Comparison of ENCODE assay signal across 35 mouse cellular contexts in the genomic region with DNA sequence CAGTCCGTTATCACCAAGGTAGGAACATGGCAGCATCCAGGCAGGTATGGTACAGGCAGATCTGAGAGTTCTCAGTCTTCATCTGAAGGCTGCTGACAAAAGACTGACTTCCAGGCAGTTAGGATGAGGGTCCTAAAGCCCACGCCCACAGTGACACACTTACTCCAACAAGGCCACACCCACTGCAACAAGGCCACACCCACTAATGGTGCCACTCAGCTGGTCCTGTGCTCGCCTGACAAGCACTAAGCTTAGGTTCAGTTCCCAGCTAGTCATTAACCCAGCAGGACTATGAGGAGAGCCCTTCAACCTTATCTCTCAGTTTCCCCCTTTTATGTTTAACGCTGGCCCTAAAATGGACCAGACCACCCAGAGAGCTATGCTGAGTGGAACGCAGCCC. TPM values are rescaled to one million over a fixed set of nuclear protein-coding genes. Genes with fewer than 3 reads are reported as not detected.
DNase-seq lines count a peak whose midpoint lies in the region; ATAC-seq lines count a peak whose summit lies in the region.
"Had no signal": no experiment of that assay in that cellular context is flagged by ENCODE, and none has a peak within 500 bp of the region (broad histone marks: within the 10 kb centered on the region; RNA-seq: fewer than 3 reads in every experiment).

No protein-coding gene starts in this region.

- no peaks in the 10 kb centered on the region for H3K27me3 ChIP-seq in kidney, embryonic 14.5 days (ENCODE audit: control insufficient read depth, insufficient read depth, low read length)
- H3K27me3 ChIP-seq in kidney, embryonic 15.5 days, result no peaks in the 10 kb centered on the region
- no peaks in the 10 kb centered on the region for H3K27me3 ChIP-seq in liver, embryonic 16.5 days (ENCODE audit: control insufficient read depth, insufficient read depth, low read depth, low read length)
- H3K27me3 ChIP-seq: embryonic facial prominence, embryonic 13.5 days; forebrain, embryonic 15.5 days; heart, embryonic 15.5 days; megakaryocyte, embryonic 14.5 days; midbrain, embryonic 12.5 days; neural tube, embryonic 13.5 days had no signal

- H3K27ac ChIP-seq in kidney, embryonic 14.5 days (ENCODE audit: low read depth, low read length), result no peak overlapping the region
- H3K27ac ChIP-seq in kidney, embryonic 15.5 days, result no peak overlapping the region
- no peak overlapping the region for H3K27ac ChIP-seq in liver, embryonic 16.5 days (ENCODE audit: low read length)
- H3K27ac ChIP-seq: embryonic facial prominence, embryonic 13.5 days; forebrain, embryonic 10.5 days; forebrain, embryonic 15.5 days; heart, embryonic 10.5 days; heart, embryonic 15.5 days; layer of hippocampus, adult 2 months; midbrain, embryonic 12.5 days; neural tube, embryonic 13.5 days had no signal

- no peak overlapping the region for H3K4me2 ChIP-seq in kidney, embryonic 14.5 days (replicated peaks; ENCODE audit: low read depth, low read length)
- no peak overlapping the region for H3K4me2 ChIP-seq in kidney, embryonic 15.5 days
- H3K4me2 ChIP-seq in liver, embryonic 16.5 days (ENCODE audit: low read depth, low read length), result no peak overlapping the region
- H3K4me2 ChIP-seq: embryonic facial prominence, embryonic 13.5 days; forebrain, embryonic 15.5 days; heart, embryonic 15.5 days; midbrain, embryonic 12.5 days; neural tube, embryonic 13.5 days had no signal

- 73% methylated on average over 5 of the region's 5 CpGs for WGBS in kidney, embryonic 14.5 days
- 84% methylated on average over 5 of the region's 5 CpGs for WGBS in kidney, embryonic 15.5 days
- WGBS in liver, embryonic 16.5 days (ENCODE audit: insufficient replicate concordance), result 61% methylated on average over 5 of the region's 5 CpGs

- no peak overlapping the region for H3K4me3 ChIP-seq in kidney, embryonic 14.5 days (ENCODE audit: low read length)
- H3K4me3 ChIP-seq in kidney, embryonic 15.5 days (replicated peaks), result no peak overlapping the region
- H3K4me3 ChIP-seq in liver, embryonic 16.5 days (ENCODE audit: low read depth, low read length), result no peak overlapping the region
- H3K4me3 ChIP-seq: embryonic facial prominence, embryonic 13.5 days; forebrain, embryonic 10.5 days; forebrain, embryonic 15.5 days; heart, embryonic 10.5 days; heart, embryonic 15.5 days; layer of hippocampus, adult 2 months; megakaryocyte, embryonic 14.5 days; midbrain, embryonic 12.5 days; myocyte; neural tube, embryonic 13.5 days had no signal

- H3K9me3 ChIP-seq in kidney, embryonic 14.5 days (ENCODE audit: control insufficient read depth, low read length), result no peaks in the 10 kb centered on the region
- H3K9me3 ChIP-seq in kidney, embryonic 15.5 days (replicated peaks), result no peaks in the 10 kb centered on the region
- no peaks in the 10 kb centered on the region for H3K9me3 ChIP-seq in liver, embryonic 16.5 days (replicated peaks; ENCODE audit: control insufficient read depth, low read length)
- H3K9me3 ChIP-seq: embryonic facial prominence, embryonic 13.5 days; forebrain, embryonic 10.5 days; forebrain, embryonic 15.5 days; heart, embryonic 10.5 days; heart, embryonic 15.5 days; megakaryocyte, embryonic 14.5 days; midbrain, embryonic 12.5 days; neural tube, embryonic 13.5 days had no signal

- peak; percentile 64; the same call in 1 of the 2 replicates for ATAC-seq in kidney, embryonic 14.5 days (ENCODE audit: low FRiP score, low TSS enrichment)
- no peak for ATAC-seq in kidney, embryonic 15.5 days (replicated peaks; ENCODE audit: low FRiP score)
- ATAC-seq in liver, embryonic 16.5 days (ENCODE audit: low read depth), result peak; percentile 51; the same call in 1 of the 2 replicates
- ATAC-seq: forebrain, embryonic 15.5 days; hindbrain, embryonic 16.5 days had no signal

- no peak overlapping the region for H3K9ac ChIP-seq in kidney, embryonic 14.5 days (ENCODE audit: low read depth, low read length)
- no peak overlapping the region for H3K9ac ChIP-seq in kidney, embryonic 15.5 days
- no peak overlapping the region for H3K9ac ChIP-seq in liver, embryonic 16.5 days (ENCODE audit: low read depth, low read length)
- H3K9ac ChIP-seq: embryonic facial prominence, embryonic 13.5 days; forebrain, embryonic 15.5 days; heart, embryonic 15.5 days; midbrain, embryonic 12.5 days; neural tube, embryonic 13.5 days had no signal

- no peaks in the 10 kb centered on the region for H3K4me1 ChIP-seq in kidney, embryonic 14.5 days (ENCODE audit: control insufficient read depth, insufficient read depth, low read length)
- no peaks in the 10 kb centered on the region for H3K4me1 ChIP-seq in kidney, embryonic 15.5 days
- peaks cover 3% of the 10 kb centered on the region for H3K4me1 ChIP-seq in liver, embryonic 16.5 days (ENCODE audit: control insufficient read depth, low read depth, low read length)
- H3K4me1 ChIP-seq: embryonic facial prominence, embryonic 13.5 days; forebrain, embryonic 10.5 days; forebrain, embryonic 15.5 days; megakaryocyte, embryonic 14.5 days; midbrain, embryonic 12.5 days; neural tube, embryonic 13.5 days had no signal

- H3K36me3 ChIP-seq in kidney, embryonic 14.5 days (ENCODE audit: control insufficient read depth, insufficient read depth, low read length), result no peaks in the 10 kb centered on the region
- H3K36me3 ChIP-seq in kidney, embryonic 15.5 days, result peaks cover 8% of the 10 kb centered on the region; the same call in 1 of the 2 replicates
- H3K36me3 ChIP-seq in liver, embryonic 16.5 days (ENCODE audit: control insufficient read depth, insufficient read depth), result no peaks in the 10 kb centered on the region
- H3K36me3 ChIP-seq: embryonic facial prominence, embryonic 13.5 days; forebrain, embryonic 10.5 days; forebrain, embryonic 15.5 days; heart, embryonic 15.5 days; midbrain, embryonic 12.5 days had no signal

- peak; percentile 61 for DNase-seq in ES-CJ7 (ENCODE audit: low read depth, low spot score)
- peak; percentile 71 for DNase-seq in ZHBTc4 (ENCODE audit: low read depth, low spot score)
- DNase-seq in spleen, postnatal 4 days (ENCODE audit: low spot score in 2 of 2), result no peak
- no peak for DNase-seq in layer of hippocampus, postnatal 14 days (ENCODE audit: low spot score in 2 of 2)
- DNase-seq: adrenal gland, adult 8-10 months; cerebellum, adult 8-10 months; cerebellum, postnatal 36 days; gastrocnemius, postnatal 25 days; heart, adult 11 months; kidney, adult 8-10 months; lung, postnatal 4 days; thymus, postnatal 14 days had no signal

RNA-seq across cellular contexts. Expression of a gene that starts 47.8 kb away (rescaled TPM):
- 3.7 and 4.1 TPM in 2 replicates for polyA plus RNA-seq in kidney, embryonic 14.5 days (2014; fragmentation: Nextera tagmentation; extraction: Ambion mirVana)
- 11.0 and 12.5 TPM in 2 replicates for polyA plus RNA-seq in kidney, embryonic 15.5 days (2015; fragmentation: Nextera tagmentation; extraction: Ambion mirVana)
- 2.3 and 2.7 TPM in 2 replicates for polyA plus RNA-seq in liver, embryonic 16.5 days (2015; fragmentation: Nextera tagmentation; extraction: Ambion mirVana)
- total RNA-seq in layer of hippocampus, postnatal 14 days (2021), result 1 to 10 TPM; 8.9 to 9.4 TPM

RNA-seq across cellular contexts. Expression of a gene that starts 47.8 kb away (rescaled TPM):
- polyA plus RNA-seq in kidney, embryonic 14.5 days (2014; fragmentation: Nextera tagmentation; extraction: Ambion mirVana), result 30.9 and 49.6 TPM in 2 replicates
- polyA plus RNA-seq in kidney, embryonic 15.5 days (2015; fragmentation: Nextera tagmentation; extraction: Ambion mirVana), result 54.0 and 58.4 TPM in 2 replicates
- 14.2 and 18.5 TPM in 2 replicates for polyA plus RNA-seq in liver, embryonic 16.5 days (2015; fragmentation: Nextera tagmentation; extraction: Ambion mirVana)
- 10 to 100 TPM; 25.2 to 27.6 TPM for total RNA-seq in layer of hippocampus, postnatal 14 days (2021)

RNA-seq across cellular contexts. Expression of a gene that starts 56.0 kb away (rescaled TPM):
- 0.68 and 0.94 TPM in 2 replicates for polyA plus RNA-seq in kidney, embryonic 14.5 days (2014; fragmentation: Nextera tagmentation; extraction: Ambion mirVana)
- 0.55 and 0.78 TPM in 2 replicates for polyA plus RNA-seq in kidney, embryonic 15.5 days (2015; fragmentation: Nextera tagmentation; extraction: Ambion mirVana)
- polyA plus RNA-seq in liver, embryonic 16.5 days (2015; fragmentation: Nextera tagmentation; extraction: Ambion mirVana), result not detected in 2 replicates
- total RNA-seq in layer of hippocampus, postnatal 14 days (2021), result not detected
- total RNA-seq: adrenal gland, adult 8-10 months; gastrocnemius, adult 18-20 months; gastrocnemius, postnatal 25 days; heart, postnatal 25 days; layer of hippocampus, adult 2 months; layer of hippocampus, postnatal 25 days; left cerebral cortex, adult 8-10 months; left cerebral cortex, postnatal 36 days; midbrain, postnatal 0 days had no signal
- polyA plus RNA-seq: forebrain, embryonic 10.5 days; forebrain, embryonic 15.5 days; frontal cortex, adult 2 months; heart, embryonic 10.5 days; heart, embryonic 15.5 days; hindbrain, embryonic 11.5 days; hindbrain, embryonic 16.5 days; midbrain, embryonic 12.5 days; midbrain, postnatal 0 days; myocyte; neural tube, embryonic 13.5 days; stomach, embryonic 14.5 days had no signal

RNA-seq across cellular contexts. Expression of a gene that starts 58.2 kb away (rescaled TPM):
- polyA plus RNA-seq in kidney, embryonic 14.5 days (2014; fragmentation: Nextera tagmentation; extraction: Ambion mirVana), result 113 and 125 TPM in 2 replicates
- 128 and 138 TPM in 2 replicates for polyA plus RNA-seq in kidney, embryonic 15.5 days (2015; fragmentation: Nextera tagmentation; extraction: Ambion mirVana)
- polyA plus RNA-seq in liver, embryonic 16.5 days (2015; fragmentation: Nextera tagmentation; extraction: Ambion mirVana), result 17.8 and 18.2 TPM in 2 replicates
- total RNA-seq in layer of hippocampus, postnatal 14 days (2021), result 10 to 100 TPM in 1 of 2 experiments, 1 to 10 TPM in 1; 7.9 to 10.3 TPM

Comparison
In these comparisons a context has a peak if more than half of its experiments do, and no peak if none do; other contexts are left out.
1. DNase-seq: peak in ES-CJ7 (single experiment) and ZHBTc4 (single experiment); none in spleen, postnatal 4 days (0 of 2) and layer of hippocampus, postnatal 14 days (0 of 2).